Mouse (Mus musculus) v-Abl transformed pro-B cells (cell line): ENCODE results near the gene Ak1.

Source experiments
- in situ Hi-C, 2 experiments: fragments of 400-800 bp; cut with MboI; formaldehyde crosslinking; loops; one replicate each; pipeline ENCODE4 v1.15.1; 2025; ENCODE audit not compliant: unreplicated experiment in 2 of 2

The Ak1 gene

GRCm38 (mm10) chr2:32597699-32598098 lies 23.9 kb upstream of the Ak1 start:
- in situ Hi-C loops = loop anchor here in 1 of 2 experiments (25.0 kb wide), 1 partner anchor 90 kb away; no protein-coding TSS in a partner anchor

- in situ Hi-C loops = loop anchor here in 1 of 2 experiments (25.0 kb wide), 1 partner anchor 89 kb away; no protein-coding TSS in a partner anchor
Measured at GRCm38 (mm10) chr2:32598506-32598905, 23.1 kb upstream of the Ak1 start.

- in situ Hi-C loops = loop anchor here in 1 of 2 experiments (25.0 kb wide), 1 partner anchor 88 kb away; no protein-coding TSS in a partner anchor
Measured at GRCm38 (mm10) chr2:32599409-32599808, 22.1 kb upstream of the Ak1 start, which contains the start of gene St6galnac6. TSS of gene St6galnac6 (plus strand) at chr2:32599709.

- in situ Hi-C loops = no loop called here
Measured at GRCm38 (mm10) chr2:32601417-32602065, 20.0 kb upstream of the Ak1 start.

GRCm38 (mm10) chr2:32602600-32603054 lies 18.9 kb upstream of the Ak1 start:
- in situ Hi-C loops = no loop called here

- in situ Hi-C loops = no loop called here
Measured at GRCm38 (mm10) chr2:32604631-32605030, 16.9 kb upstream of the Ak1 start.

- in situ Hi-C loops = no loop called here
Measured at GRCm38 (mm10) chr2:32606161-32607142, 15.1 kb upstream of the Ak1 start.

- in situ Hi-C loops = no loop called here
Measured at GRCm38 (mm10) chr2:32607262-32607947, 14.2 kb upstream of the Ak1 start.

GRCm38 (mm10) chr2:32608141-32608777 lies 13.3 kb upstream of the Ak1 start:
- in situ Hi-C loops = no loop called here

- in situ Hi-C loops = no loop called here
Measured at GRCm38 (mm10) chr2:32608778-32609435, 12.7 kb upstream of the Ak1 start.

- in situ Hi-C loops = no loop called here
Measured at GRCm38 (mm10) chr2:32610610-32611229, 10.8 kb upstream of the Ak1 start.

- in situ Hi-C loops = no loop called here
Measured at GRCm38 (mm10) chr2:32612274-32612673, 9.3 kb upstream of the Ak1 start.

- in situ Hi-C loops = no loop called here
Measured at GRCm38 (mm10) chr2:32617109-32617508, 4.4 kb upstream of the Ak1 start.

- in situ Hi-C loops = no loop called here
Measured at GRCm38 (mm10) chr2:32617601-32618000, 4.0 kb upstream of the Ak1 start.

- in situ Hi-C loops = no loop called here
Measured at GRCm38 (mm10) chr2:32618051-32618450, 3.5 kb upstream of the Ak1 start.

GRCm38 (mm10) chr2:32620682-32621516 lies 659 bp upstream of the Ak1 start:
- in situ Hi-C loops = no loop called here

- in situ Hi-C loops = no loop called here
Measured at GRCm38 (mm10) chr2:32624111-32624748, 2.7 kb downstream of the Ak1 start.
